Mouse (Mus musculus) left cerebral cortex, postnatal 4 days (tissue): ENCODE results near the gene Gm17689. TPM values are rescaled to one million over a fixed set of nuclear protein-coding genes. Genes with fewer than 3 reads are reported as not detected.

Experiments
- DNase-seq: peaks from one replicate; pipeline ENCODE4 v3.0.0-alpha.2; 2022
- intact Hi-C: fragments of 180-260 bp; cut with DNase I; formaldehyde crosslinking; loops from one replicate; pipeline ENCODE4 v1.15.1; 2025
- total RNA-seq, 2 experiments: library from RNA; stranded (reverse); gene quantifications; 2 replicates each; pipeline ENCODE4 v1.2.3; 2021

Gm17689 gene
- not detected for total RNA-seq

- no peak for DNase-seq
- intact Hi-C loops: no loop called here
These were observed at the start of gene Gm17689 for GRCm38 (mm10) chr9:36582535-36582934. Gm17689 (minus strand) TSS chr9:36582635.

GRCm38 (mm10) chr9:36541863-36542262, 40.6 kb downstream of the Gm17689 start, which contains the start of gene Gm5615:
Gm5615 (minus strand) TSS chr9:36541963.
- intact Hi-C loops: no loop called here
- no peak for DNase-seq

Other genes starting within 250 kb of the Gm17689 start
- gene Gm7257, start 150.8 kb downstream of the Gm17689 start, total RNA-seq: not detected
- not detected for gene Gm9513, start 107.0 kb downstream of the Gm17689 start, total RNA-seq
- gene Gm5615, start 40.7 kb downstream of the Gm17689 start, total RNA-seq: not detected
- not detected for gene A630095E13Rik, start 60.7 kb upstream of the Gm17689 start, total RNA-seq
- gene Acrv1, start 110.6 kb upstream of the Gm17689 start, total RNA-seq: not detected
- 1 to 10 TPM; 4.1 to 5.6 TPM for gene Chek1, start 144.4 kb upstream of the Gm17689 start, total RNA-seq
- gene Stt3a, start 185.0 kb upstream of the Gm17689 start, total RNA-seq: 10 to 100 TPM; 83.1 to 84.4 TPM
- 100 to 1,000 TPM; 125 to 132 TPM for gene Ei24, start 214.8 kb upstream of the Gm17689 start, total RNA-seq
- gene Fez1, start 239.2 kb upstream of the Gm17689 start, total RNA-seq: 100 to 1,000 TPM; 365 to 373 TPM